Mouse (Mus musculus): Measurements from ENCODE around the gene Ate1. TPM values are rescaled to one million over a fixed set of nuclear protein-coding genes. Genes with fewer than 3 reads are reported as not detected.

Ate1 gene
- polyA plus RNA-seq (2017; shearing (Covaris generic)): 71.9 TPM

DNA sequence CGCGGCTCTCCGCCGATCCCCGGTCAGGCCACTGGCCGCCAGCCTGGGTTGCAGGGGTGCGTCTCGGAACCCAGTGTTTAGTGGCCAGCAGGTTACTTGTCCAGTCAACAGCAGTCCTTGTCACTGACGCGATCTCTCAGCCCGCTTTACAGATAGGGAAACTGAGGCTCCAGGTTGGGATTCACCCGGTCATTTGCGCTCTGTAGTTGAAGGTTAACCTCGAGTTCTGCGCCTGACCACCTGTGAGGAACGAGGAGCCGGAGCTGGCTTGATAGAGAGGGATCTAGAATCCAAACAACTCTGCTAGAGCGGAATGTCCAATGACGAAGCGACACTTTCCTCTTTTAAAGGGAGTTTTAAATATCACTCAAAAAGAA lies at the start of gene Ate1:
TSS of gene Ate1 (minus strand) at position 321 of the 377 bp plus-strand sequence.

Other genes starting within 250 kb of the Ate1 start
- gene Nsmce4a, start 52.7 kb upstream of the Ate1 start, polyA plus RNA-seq (2017; shearing (Covaris generic)): 226 TPM
- 9.4 TPM for gene Tacc2, start 57.1 kb upstream of the Ate1 start, polyA plus RNA-seq (2017; shearing (Covaris generic))

All from naive thymus-derived CD4-positive, alpha-beta T cell, adult 5 months (primary cell).